Mouse (Mus musculus) neural tube, embryonic 15.5 days (tissue): ENCODE measurements around the gene Sstr3. TPM values are rescaled to one million over a fixed set of nuclear protein-coding genes. Genes with fewer than 3 reads are reported as not detected.

Experiments used
- ATAC-seq: fragments of 200-750 bp; cut with Nextera tagmentation; 2 replicates; pipeline ENCODE4 v1.8.0; 2017; ENCODE audit warnings: mild to moderate bottlenecking, moderate TSS enrichment, moderate library complexity; ENCODE audit not compliant: low FRiP score
- H3K27ac ChIP-seq: fragments of 300-500 bp; sonication (generic); replicated peaks from 2 replicates; pipeline ENCODE4 v1.5.1; 2015; ENCODE audit warnings: mild to moderate bottlenecking, inconsistent platforms
- H3K27me3 ChIP-seq: fragments of 300-500 bp; sonication (generic); replicated peaks from 2 replicates; pipeline ENCODE4 v1.6.1; 2015; ENCODE audit warnings: inconsistent platforms
- H3K36me3 ChIP-seq: fragments of 300-500 bp; sonication (generic); 2 replicates; pipeline ENCODE4 v1.6.1; 2015; ENCODE audit warnings: inconsistent platforms
- H3K4me1 ChIP-seq: fragments of 300-500 bp; sonication (generic); 2 replicates; pipeline ENCODE4 v1.6.1; 2015; ENCODE audit warnings: inconsistent platforms
- H3K4me2 ChIP-seq: fragments of 300-500 bp; sonication (generic); 2 replicates; pipeline ENCODE4 v1.6.1; 2015; ENCODE audit warnings: inconsistent platforms, mild to moderate bottlenecking, moderate library complexity
- H3K4me3 ChIP-seq: fragments of 300-500 bp; sonication (generic); replicated peaks from 2 replicates; pipeline ENCODE4 v1.5.1; 2015; ENCODE audit warnings: mild to moderate bottlenecking, inconsistent platforms
- H3K9ac ChIP-seq: fragments of 300-500 bp; sonication (generic); replicated peaks from 2 replicates; pipeline ENCODE4 v1.6.1; 2015; ENCODE audit warnings: mild to moderate bottlenecking, inconsistent platforms
- H3K9me3 ChIP-seq: fragments of 300-500 bp; sonication (generic); replicated peaks from 2 replicates; pipeline ENCODE4 v1.6.1; 2016; ENCODE audit warnings: inconsistent platforms
- WGBS: fragments of 180-500 bp; shearing (Covaris S2); methylation state at CpG from one replicate; pipeline ENCODE4 v1.1.7; 2015; ENCODE audit warnings: mixed read lengths; 5-methylcytosine and 5-hydroxymethylcytosine counted together
- polyA plus RNA-seq: library from polyadenylated mRNA; unstranded; fragments of >200 nt; fragmentation: Nextera tagmentation; extraction: Ambion mirVana; gene quantifications from 2 replicates; pipeline ENCODE4 v1.2.1, GENCODE M21; 2015

Sstr3 gene
- polyA plus RNA-seq, 1 experiment from 2014 or later, result 0.50 TPM

DNA sequence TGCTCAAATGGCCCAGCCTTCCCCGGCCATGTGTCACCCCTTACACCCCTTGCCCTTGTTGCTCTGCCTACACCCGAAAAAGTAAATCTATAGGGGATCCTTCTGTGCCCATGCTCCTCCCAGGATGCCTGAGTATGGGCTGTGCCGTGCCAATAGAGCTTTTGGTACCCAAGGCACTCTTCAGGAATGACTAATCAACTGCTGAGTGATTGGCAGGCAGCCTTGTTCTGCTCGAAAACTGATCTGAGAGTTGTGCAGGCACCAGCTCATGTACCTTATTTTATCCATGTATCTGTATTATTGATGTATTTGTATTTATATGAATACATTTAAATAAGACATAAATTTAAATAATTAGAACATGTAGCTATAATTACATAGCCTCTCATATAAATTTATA is 57.4 kb downstream of the Sstr3 start:
- no peak overlapping the region for H3K9ac ChIP-seq

More for the DNA sequence above, 57.4 kb downstream of the Sstr3 start:
- Histone ChIP-seq H3K4me3 (no peak overlapping the region), H3K36me3 (no peaks in the 10 kb centered on the region), H3K4me2 (no peak overlapping the region), H3K9me3 (no peaks in the 10 kb centered on the region), H3K27me3 (no peaks in the 10 kb centered on the region), H3K4me1 (no peaks in the 10 kb centered on the region), H3K27ac (no peak overlapping the region)
- no peak for ATAC-seq
- WGBS, result 72% methylated on average over 4 of the region's 4 CpGs

Other genes with a start within 250 kb of the Sstr3 start
- gene Csf2rb2, start 239.0 kb downstream of the Sstr3 start, polyA plus RNA-seq, result 0.10 and 0.38 TPM in 2 replicates
- gene Csf2rb, start 218.9 kb downstream of the Sstr3 start, polyA plus RNA-seq, result 0.92 and 1.3 TPM in 2 replicates
- not detected in 2 replicates for gene Tex33, start 148.8 kb downstream of the Sstr3 start, polyA plus RNA-seq
- gene Tst, start 138.8 kb downstream of the Sstr3 start, polyA plus RNA-seq, result 16.9 and 37.0 TPM in 2 replicates
- gene Mpst, start 138.3 kb downstream of the Sstr3 start, polyA plus RNA-seq, result 3.2 and 3.8 TPM in 2 replicates
- 141 and 158 TPM in 2 replicates for gene Kctd17, start 116.1 kb downstream of the Sstr3 start, polyA plus RNA-seq
- 0.05 and 0.69 TPM in 2 replicates for gene Tmprss6, start 76.1 kb downstream of the Sstr3 start, polyA plus RNA-seq
- 0.12 and 2.8 TPM in 2 replicates for gene Il2rb, start 49.4 kb downstream of the Sstr3 start, polyA plus RNA-seq
- 7.7 and 12.9 TPM in 2 replicates for gene C1qtnf6, start 13.3 kb downstream of the Sstr3 start, polyA plus RNA-seq
- gene Rac2, start 28.1 kb upstream of the Sstr3 start, polyA plus RNA-seq, result 6.7 and 77.0 TPM in 2 replicates
- 7.3 and 13.2 TPM in 2 replicates for gene Cyth4, start 52.4 kb upstream of the Sstr3 start, polyA plus RNA-seq
- 9.8 and 10.6 TPM in 2 replicates for gene Elfn2, start 174.1 kb upstream of the Sstr3 start, polyA plus RNA-seq
- gene Mfng, start 228.8 kb upstream of the Sstr3 start, polyA plus RNA-seq, result 14.5 and 22.6 TPM in 2 replicates